Mouse (Mus musculus): ENCODE data around the gene Prickle2.

The Prickle2 gene

GRCm38 (mm10) chr6:92388681-92389080 lies 317.3 kb downstream of the Prickle2 start:
- DNase-seq (ENCODE audit: low read depth, low spot score), result no peak

GRCm38 (mm10) chr6:92383196-92383782 lies 322.7 kb downstream of the Prickle2 start:
- DNase-seq (ENCODE audit: low read depth, low spot score), result no peak

GRCm38 (mm10) chr6:92381085-92381484 lies 324.9 kb downstream of the Prickle2 start:
- no peak for DNase-seq (ENCODE audit: low read depth, low spot score)

GRCm38 (mm10) chr6:92374826-92375225 lies 331.1 kb downstream of the Prickle2 start:
- DNase-seq (ENCODE audit: low read depth, low spot score), result no peak

GRCm38 (mm10) chr6:92370896-92371295 lies 335.1 kb downstream of the Prickle2 start:
- DNase-seq (ENCODE audit: low read depth, low spot score), result no peak

GRCm38 (mm10) chr6:92347278-92348028 lies 358.5 kb downstream of the Prickle2 start:
- no peak for DNase-seq (ENCODE audit: low read depth, low spot score)

- DNase-seq (ENCODE audit: low read depth, low spot score), result no peak
Measured at GRCm38 (mm10) chr6:92346729-92347128, 359.2 kb downstream of the Prickle2 start.

GRCm38 (mm10) chr6:92345151-92345550 lies 360.8 kb downstream of the Prickle2 start:
- DNase-seq (ENCODE audit: low read depth, low spot score), result no peak

- no peak for DNase-seq (ENCODE audit: low read depth, low spot score)
Measured at GRCm38 (mm10) chr6:92344588-92344987, 361.4 kb downstream of the Prickle2 start.

All from CD4-positive, CD25-positive, alpha-beta regulatory T cell, adult 2 months (primary cell).